Comparison of ENCODE assay signal across 14 mouse cellular contexts in the genomic region with DNA sequence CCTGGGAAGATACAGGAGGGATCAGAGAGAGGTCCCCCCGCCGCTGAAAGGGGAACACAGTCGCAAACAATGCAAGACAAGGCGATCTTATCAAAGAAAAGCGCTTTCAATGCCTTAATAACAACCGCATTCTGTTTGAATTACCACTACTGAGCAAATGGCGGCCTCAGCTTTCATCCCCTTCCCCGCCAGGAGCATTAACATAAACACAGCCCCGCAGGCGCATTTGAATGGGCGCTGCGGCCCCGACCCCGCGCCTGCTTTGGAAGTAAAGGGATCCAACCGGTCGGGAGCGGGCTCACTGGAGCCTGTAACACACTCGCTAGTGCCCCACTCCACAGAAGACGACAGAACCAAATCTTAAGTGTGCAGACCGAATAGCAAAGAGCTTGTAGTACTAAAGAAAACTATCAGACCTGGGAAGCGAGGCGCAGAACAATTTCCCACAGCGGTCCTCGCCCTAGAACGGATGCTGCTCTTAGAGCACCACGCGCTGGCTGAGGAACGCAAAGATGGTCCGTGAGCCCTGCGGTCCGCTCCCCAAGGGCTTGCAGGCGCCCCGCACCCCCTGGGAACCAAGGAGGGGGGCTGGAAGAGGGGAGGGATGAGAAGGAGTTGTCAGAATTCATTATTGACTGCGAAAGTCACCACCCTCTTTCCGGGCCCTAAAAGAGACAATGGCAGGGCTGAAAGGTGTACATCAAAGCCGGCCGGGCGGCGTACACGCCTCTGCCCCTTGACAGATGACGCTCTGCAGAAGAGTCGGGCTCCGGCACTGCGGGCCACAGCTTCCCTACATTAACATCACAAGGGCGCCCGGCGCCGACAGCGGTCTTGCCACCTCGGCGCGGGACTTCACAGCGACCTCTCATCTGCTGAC. TPM values are rescaled to one million over a fixed set of nuclear protein-coding genes. Genes with fewer than 3 reads are reported as not detected.
DNase-seq lines count a peak whose midpoint lies in the region; ATAC-seq and TF ChIP-seq lines count a peak whose summit lies in the region.
"Had no signal": no experiment of that assay in that cellular context is flagged by ENCODE, and none has a peak within 500 bp of the region (broad histone marks: within the 10 kb centered on the region; RNA-seq: fewer than 3 reads in every experiment).

No protein-coding gene starts in this region.

- no peaks in the 10 kb centered on the region for H3K36me3 ChIP-seq in hindbrain, embryonic 10.5 days
- H3K36me3 ChIP-seq in hindbrain, embryonic 12.5 days: no peaks in the 10 kb centered on the region
- H3K36me3 ChIP-seq in intestine, embryonic 15.5 days: no peaks in the 10 kb centered on the region
- H3K36me3 ChIP-seq in myocyte (ENCODE audit: control insufficient read depth, insufficient read depth): no peaks in the 10 kb centered on the region

- DNase-seq in hindbrain, embryonic 10.5 days (ENCODE audit: low spot score): peak; percentile 62
- peak; percentile 93 for DNase-seq in ZHBTc4 (ENCODE audit: low read depth, low spot score)
- no peak for DNase-seq in gastrocnemius, postnatal 10 days
- DNase-seq in gastrocnemius, postnatal 4 days (ENCODE audit: low spot score in 2 of 2): no peak
- DNase-seq in adrenal gland, postnatal 10 days: no peak
- DNase-seq: heart, postnatal 14 days; kidney, adult 2 months; layer of hippocampus, adult 9-11 months had no signal

- TF ChIP-seq POLR2A in myocyte (IDR thresholded peaks at IDR 0.05; ENCODE audit: insufficient read length, low read depth): no peak

- no peak for ATAC-seq in hindbrain, embryonic 12.5 days (ENCODE audit: low FRiP score)
- no peak for ATAC-seq in intestine, embryonic 15.5 days

- H3K4me2 ChIP-seq in hindbrain, embryonic 12.5 days (replicated peaks): no peak overlapping the region
- H3K4me2 ChIP-seq in intestine, embryonic 15.5 days (replicated peaks): 0 out of 2 replicates have a peak overlapping the region, but pooled peaks have one; percentile 17
- peak overlapping the region; percentile 6 for H3K4me2 ChIP-seq in myocyte (ENCODE audit: low read depth)

- H3K27me3 ChIP-seq in hindbrain, embryonic 10.5 days (ENCODE audit: insufficient read depth, poor library complexity, severe bottlenecking): peaks cover 100% of the 10 kb centered on the region
- H3K27me3 ChIP-seq in hindbrain, embryonic 12.5 days: peaks cover 100% of the 10 kb centered on the region
- H3K27me3 ChIP-seq in intestine, embryonic 15.5 days (replicated peaks): peaks cover 89% of the 10 kb centered on the region
- peaks cover 89% of the 10 kb centered on the region for H3K27me3 ChIP-seq in myocyte (ENCODE audit: control insufficient read depth, insufficient read depth, insufficient read length)

- H3ac ChIP-seq in myocyte (ENCODE audit: control insufficient read depth, insufficient read length): no peak overlapping the region

- no peak overlapping the region for H3K4me3 ChIP-seq in hindbrain, embryonic 10.5 days
- no peak overlapping the region for H3K4me3 ChIP-seq in hindbrain, embryonic 12.5 days
- peak overlapping the region; percentile 56 for H3K4me3 ChIP-seq in intestine, embryonic 15.5 days (replicated peaks)
- H3K4me3 ChIP-seq in myocyte: no peak overlapping the region
- H3K4me3 ChIP-seq: megakaryocyte, embryonic 14.5 days had no signal

- H3K27ac ChIP-seq in hindbrain, embryonic 10.5 days: no peak overlapping the region
- H3K27ac ChIP-seq in hindbrain, embryonic 12.5 days: no peak overlapping the region
- peak overlapping the region; percentile 94 for H3K27ac ChIP-seq in intestine, embryonic 15.5 days
- H3K27ac ChIP-seq: liver, embryonic 14.5 days had no signal

- H3K4me1 ChIP-seq in hindbrain, embryonic 10.5 days (replicated peaks): peaks cover 34% of the 10 kb centered on the region
- peaks cover 16% of the 10 kb centered on the region for H3K4me1 ChIP-seq in hindbrain, embryonic 12.5 days
- peaks cover 17% of the 10 kb centered on the region for H3K4me1 ChIP-seq in intestine, embryonic 15.5 days (replicated peaks)

- no peak overlapping the region for H3K9ac ChIP-seq in hindbrain, embryonic 12.5 days
- peak overlapping the region; percentile 79 for H3K9ac ChIP-seq in intestine, embryonic 15.5 days
- H3K9ac ChIP-seq: liver, embryonic 14.5 days had no signal

- WGBS in hindbrain, embryonic 10.5 days: under 1% methylated on average over 54 of the region's 54 CpGs
- under 1% methylated on average over 54 of the region's 54 CpGs for WGBS in hindbrain, embryonic 12.5 days
- under 1% methylated on average over 54 of the region's 54 CpGs for WGBS in intestine, embryonic 15.5 days

- no peaks in the 10 kb centered on the region for H3K79me2 ChIP-seq in myocyte (ENCODE audit: control insufficient read depth, insufficient read depth)

- no peaks in the 10 kb centered on the region for H3K9me3 ChIP-seq in hindbrain, embryonic 10.5 days
- H3K9me3 ChIP-seq in hindbrain, embryonic 12.5 days (replicated peaks): no peaks in the 10 kb centered on the region
- H3K9me3 ChIP-seq in intestine, embryonic 15.5 days: no peaks in the 10 kb centered on the region
- H3K9me3 ChIP-seq: megakaryocyte, embryonic 14.5 days had no signal

TF ChIP-seq in myocyte, 11 proteins besides CTCF, POLR2A, EP300 and RAD21:
- TF ChIP-seq MYOD1 (IDR thresholded peaks at IDR 0.05; ENCODE audit: control insufficient read depth in 1 of 3, insufficient read length in 2 of 3, low read depth in 2 of 3) (no peak), SRF (IDR thresholded peaks at IDR 0.05; ENCODE audit: control insufficient read depth, insufficient read length, low read depth) (no peak), TCF12 (IDR thresholded peaks at IDR 0.05; ENCODE audit: insufficient read depth, poor library complexity, severe bottlenecking) (no peak), MAX (IDR thresholded peaks at IDR 0.05; ENCODE audit: low read depth) (no peak), REST (IDR thresholded peaks at IDR 0.05; ENCODE audit: insufficient read depth, insufficient read length) (no peak), MYOG (IDR thresholded peaks at IDR 0.05; ENCODE audit: control insufficient read depth in 1 of 3, insufficient read depth in 1 of 3, insufficient read length in 2 of 3, low read depth in 2 of 3) (no peak), POLR2AphosphoS2 (IDR thresholded peaks at IDR 0.05; ENCODE audit: insufficient read length, low read depth) (no peak), CEBPB (IDR thresholded peaks at IDR 0.05; ENCODE audit: insufficient read depth, poor library complexity, severe bottlenecking) (no peak), TCF3 (IDR thresholded peaks at IDR 0.05; ENCODE audit: insufficient read length, low read depth) (no peak), USF1 (IDR thresholded peaks at IDR 0.05; ENCODE audit: low read depth) (no peak), E2F4 (IDR thresholded peaks at IDR 0.05; ENCODE audit: insufficient read depth) (no peak)

RNA-seq across cellular contexts. Expression of a gene that starts 2.6 kb away (rescaled TPM):
- polyA plus RNA-seq in hindbrain, embryonic 10.5 days (2016; fragmentation: Nextera tagmentation; extraction: Ambion mirVana): not detected in 2 replicates
- polyA plus RNA-seq in hindbrain, embryonic 12.5 days (2016; fragmentation: Nextera tagmentation; extraction: Ambion mirVana): not detected in 2 replicates
- polyA plus RNA-seq in intestine, embryonic 15.5 days (2015; fragmentation: Nextera tagmentation; extraction: Ambion mirVana): 36.0 and 38.2 TPM in 2 replicates
- not detected for polyA plus RNA-seq in myocyte (2012; fragmentation: generic; extraction: Trizol)
- total RNA-seq in gastrocnemius, postnatal 10 days (2021): not detected
- total RNA-seq in gastrocnemius, postnatal 4 days (2021): not detected
- not detected for total RNA-seq in adrenal gland, postnatal 10 days (2021)
- total RNA-seq: heart, postnatal 14 days had no signal
- polyA plus RNA-seq: embryonic facial prominence, embryonic 11.5 days; kidney, adult 2 months; liver, embryonic 14.5 days had no signal

RNA-seq across cellular contexts. Expression of a gene that starts 17.7 kb away (rescaled TPM):
- polyA plus RNA-seq in hindbrain, embryonic 10.5 days (2016; fragmentation: Nextera tagmentation; extraction: Ambion mirVana): not detected in 2 replicates
- polyA plus RNA-seq in hindbrain, embryonic 12.5 days (2016; fragmentation: Nextera tagmentation; extraction: Ambion mirVana): not detected in 2 replicates
- polyA plus RNA-seq in intestine, embryonic 15.5 days (2015; fragmentation: Nextera tagmentation; extraction: Ambion mirVana): 1.6 and 1.7 TPM in 2 replicates
- polyA plus RNA-seq in myocyte (2012; fragmentation: generic; extraction: Trizol): not detected
- total RNA-seq in gastrocnemius, postnatal 10 days (2021): not detected
- total RNA-seq in gastrocnemius, postnatal 4 days (2021): not detected
- total RNA-seq in adrenal gland, postnatal 10 days (2021): 10 to 100 TPM in 1 of 2 experiments, 1 to 10 TPM in 1; 6.1 to 14.8 TPM
- total RNA-seq: heart, postnatal 14 days had no signal
- polyA plus RNA-seq: embryonic facial prominence, embryonic 11.5 days; kidney, adult 2 months had no signal

RNA-seq across cellular contexts. Expression of a gene that starts 34.8 kb away (rescaled TPM):
- not detected in 2 replicates for polyA plus RNA-seq in hindbrain, embryonic 10.5 days (2016; fragmentation: Nextera tagmentation; extraction: Ambion mirVana)
- polyA plus RNA-seq in hindbrain, embryonic 12.5 days (2016; fragmentation: Nextera tagmentation; extraction: Ambion mirVana): not detected in 2 replicates
- polyA plus RNA-seq in intestine, embryonic 15.5 days (2015; fragmentation: Nextera tagmentation; extraction: Ambion mirVana): 5.7 and 5.8 TPM in 2 replicates
- not detected for polyA plus RNA-seq in myocyte (2012; fragmentation: generic; extraction: Trizol)
- total RNA-seq in gastrocnemius, postnatal 10 days (2021): not detected
- not detected for total RNA-seq in gastrocnemius, postnatal 4 days (2021)
- not detected for total RNA-seq in adrenal gland, postnatal 10 days (2021)
- total RNA-seq: heart, postnatal 14 days had no signal
- polyA plus RNA-seq: embryonic facial prominence, embryonic 11.5 days; kidney, adult 2 months had no signal

Comparison
In these comparisons a context has a peak if more than half of its experiments do, and no peak if none do; other contexts are left out.
1. DNase-seq: peak in hindbrain, embryonic 10.5 days (single experiment) and ZHBTc4 (single experiment); none in gastrocnemius, postnatal 10 days (single experiment), gastrocnemius, postnatal 4 days (0 of 2) and adrenal gland, postnatal 10 days (single experiment).
2. RNA of a gene that starts 2.6 kb away (polyA plus RNA-seq): 36.0 to 38.2 TPM in intestine, embryonic 15.5 days; not detected in hindbrain, embryonic 10.5 days, not detected in hindbrain, embryonic 12.5 days and not detected in myocyte (single experiment); every median in the first group is over 10 times any median in the second.